Mouse (Mus musculus): Measurements from ENCODE around the gene Gm8265. TPM values are rescaled to one million over a fixed set of nuclear protein-coding genes. Genes with fewer than 3 reads are reported as not detected.

Gm8265 gene
- not detected for polyA plus RNA-seq (2017; shearing (Covaris generic))

DNA sequence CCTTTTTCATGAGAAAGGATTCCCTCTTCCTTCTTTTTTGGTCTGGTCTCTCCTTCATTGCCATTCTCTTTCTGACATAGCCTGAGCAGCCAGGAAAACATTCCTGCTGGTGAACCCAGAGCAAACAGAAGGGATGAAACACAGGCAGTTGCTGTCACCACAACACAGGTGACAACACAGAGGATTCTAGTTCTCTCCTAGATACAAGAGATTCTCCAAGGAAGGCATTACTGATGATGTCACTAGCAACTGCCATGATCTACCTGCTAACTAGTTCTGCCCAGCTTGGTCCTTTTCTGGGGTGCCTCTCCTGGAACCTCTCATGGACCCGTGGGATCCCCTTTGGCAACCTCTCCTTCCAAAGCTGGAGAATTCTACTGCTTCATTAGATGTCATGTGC is at the start of gene Gm8265:
Gm8265 (minus strand) TSS at position 101 of the 400 bp plus-strand sequence.

Other genes starting within 250 kb of the Gm8265 start
- 7.5 TPM for gene Gm3500, start 244.0 kb downstream of the Gm8265 start, polyA plus RNA-seq (2017; shearing (Covaris generic))
- 2.9 TPM for gene Gm3194, start 177.6 kb downstream of the Gm8265 start, polyA plus RNA-seq (2017; shearing (Covaris generic))
- not detected for gene Gm8246, start 155.2 kb downstream of the Gm8265 start, polyA plus RNA-seq (2017; shearing (Covaris generic))
- not detected for gene Gm3187, start 148.8 kb downstream of the Gm8265 start, polyA plus RNA-seq (2017; shearing (Covaris generic))
- gene Gm3488, start 131.4 kb downstream of the Gm8265 start, polyA plus RNA-seq (2017; shearing (Covaris generic)) = 6.7 TPM
- gene Gm3532, start 94.5 kb downstream of the Gm8265 start, polyA plus RNA-seq (2017; shearing (Covaris generic)) = not detected
- gene Gm9603, start 54.4 kb upstream of the Gm8265 start, polyA plus RNA-seq (2017; shearing (Covaris generic)) = not detected
- 0.66 TPM for gene Gm3373, start 108.5 kb upstream of the Gm8265 start, polyA plus RNA-seq (2017; shearing (Covaris generic))
- 6.1 TPM for gene Gm3383, start 175.0 kb upstream of the Gm8265 start, polyA plus RNA-seq (2017; shearing (Covaris generic))
- gene Gm3424, start 197.3 kb upstream of the Gm8265 start, polyA plus RNA-seq (2017; shearing (Covaris generic)) = not detected
- 1.8 TPM for gene Gm8237, start 247.4 kb upstream of the Gm8265 start, polyA plus RNA-seq (2017; shearing (Covaris generic))

All from CD4-positive, CD25-positive, alpha-beta regulatory T cell, adult 9 weeks (primary cell).